Mouse (Mus musculus) olfactory bulb, adult 2 months (tissue): ENCODE data around the gene Ssh3.

Experiments
- CTCF ChIP-seq: fragments of 200-500 bp; IDR thresholded peaks from 2 replicates; pipeline ENCODE4 v1.5.1; 2012; ENCODE audit warnings: low read depth, mild to moderate bottlenecking, low read length, moderate library complexity; ENCODE audit not compliant: insufficient read depth
- POLR2A ChIP-seq: fragments of 200-500 bp; IDR thresholded peaks from 2 replicates; pipeline ENCODE4 v1.6.1; 2012; ENCODE audit warnings: mild to moderate bottlenecking, low read depth, low read length, moderate library complexity; ENCODE audit not compliant: insufficient read depth

GRCm38 (mm10) chr19:4303640-4303995, 34.6 kb upstream of the Ssh3 start:
- no peak for TF ChIP-seq CTCF
- no peak for TF ChIP-seq POLR2A
